Mouse (Mus musculus) left cerebral cortex, postnatal 25 days (tissue): Measurements from ENCODE around the gene Pheta1. TPM values are rescaled to one million over a fixed set of nuclear protein-coding genes. Genes with fewer than 3 reads are reported as not detected.

Source experiments
- DNase-seq, 2 experiments: peaks; one replicate each; pipeline ENCODE4 v3.0.0; 2022; ENCODE audit warnings: low spot score in 2 of 2, mixed read lengths in 1 of 2
- intact Hi-C: fragments of 180-260 bp; cut with DNase I; formaldehyde crosslinking; loops from one replicate; pipeline ENCODE4 v1.15.1; 2025
- total RNA-seq, 2 experiments: library from RNA; stranded (reverse); gene quantifications; 2 replicates each; pipeline ENCODE4 v1.2.3; 2021

Gene Pheta1
- total RNA-seq, 2 experiments from 2014 or later, result 7.4 to 11.2 TPM

- intact Hi-C loops, result no loop called here
- no peak for DNase-seq
These were observed 25.8 kb upstream of the Pheta1 start for GRCm38 (mm10) chr5:121822786-121823505.

GRCm38 (mm10) chr5:121823668-121824067 is 25.1 kb upstream of the Pheta1 start:
- DNase-seq, result no peak
- intact Hi-C loops, result no loop called here

- intact Hi-C loops, result no loop called here
- DNase-seq, result no peak
These were observed 24.7 kb upstream of the Pheta1 start for GRCm38 (mm10) chr5:121824121-121824520.

- intact Hi-C loops, result no loop called here
- DNase-seq, result no peak
These were observed 23.2 kb upstream of the Pheta1 start for GRCm38 (mm10) chr5:121825606-121826005.

GRCm38 (mm10) chr5:121827876-121828275 is 20.9 kb upstream of the Pheta1 start:
- DNase-seq, result no peak
- intact Hi-C loops, result no loop called here

- intact Hi-C loops, result no loop called here
- peak; percentile 46 to 64 for DNase-seq
These were observed 20.0 kb upstream of the Pheta1 start for GRCm38 (mm10) chr5:121828491-121829432.

GRCm38 (mm10) chr5:121831002-121831601 is 17.7 kb upstream of the Pheta1 start:
- intact Hi-C loops, result no loop called here
- no peak for DNase-seq

- DNase-seq, result no peak
- intact Hi-C loops, result no loop called here
These were observed 16.2 kb upstream of the Pheta1 start for GRCm38 (mm10) chr5:121832376-121833155.

- no peak for DNase-seq
- intact Hi-C loops, result no loop called here
These were observed 15.6 kb upstream of the Pheta1 start for GRCm38 (mm10) chr5:121833159-121833558.

GRCm38 (mm10) chr5:121833572-121834240 is 15.1 kb upstream of the Pheta1 start:
- intact Hi-C loops, result no loop called here
- DNase-seq, result no peak

GRCm38 (mm10) chr5:121834241-121834606 is 14.6 kb upstream of the Pheta1 start:
- intact Hi-C loops, result no loop called here

GRCm38 (mm10) chr5:121834991-121835747 is 13.6 kb upstream of the Pheta1 start:
- no peak for DNase-seq
- intact Hi-C loops, result loop anchor here (5.0 kb wide), 1 partner anchor 123 kb away; the partner anchor contains the start of gene Atxn2

More at GRCm38 (mm10) chr5:121834241-121834606, 14.6 kb upstream of the Pheta1 start:
- DNase-seq, result no peak

GRCm38 (mm10) chr5:121835949-121836691 is 12.7 kb upstream of the Pheta1 start:
- peak in 1 of 2 experiments; percentile 62 for DNase-seq
- intact Hi-C loops, result loop anchor here (5.0 kb wide), 1 partner anchor 124 kb away; the partner anchor contains the start of gene Atxn2

GRCm38 (mm10) chr5:121836692-121837415 is 11.9 kb upstream of the Pheta1 start:
- intact Hi-C loops, result loop anchor here (5.0 kb wide), 1 partner anchor 125 kb away; the partner anchor contains the start of gene Atxn2
- peak; percentile 82 to 87 for DNase-seq

GRCm38 (mm10) chr5:121837441-121838340 is 11.1 kb upstream of the Pheta1 start, which contains the start of gene Sh2b3:
TSS of gene Sh2b3 (minus strand) at chr5:121837646.
- intact Hi-C loops, result loop anchor here (5.0 kb wide), 1 partner anchor 125 kb away; the partner anchor contains the start of gene Atxn2
- peak in 1 of 2 experiments; percentile 55 for DNase-seq
